Mouse (Mus musculus): ENCODE data around the gene Ddx47.
A peak's percentile ranks its signal among the peaks of the same experiment; 100 is the strongest.

- TF ChIP-seq POLR2A (IDR thresholded peaks at IDR 0.05; ENCODE audit: control insufficient read depth in 1 of 2, insufficient read depth in 1 of 2, low read depth in 1 of 2, low read length in 2 of 2, poor library complexity in 1 of 2) (no peak), GATA1 (IDR thresholded peaks at IDR 0.05; ENCODE audit: low read depth, low read length) (peak; percentile 20; the same call in 1 of the 2 replicates), TBP (IDR thresholded peaks at IDR 0.05; ENCODE audit: low read depth, low read length) (no peak), RCOR1 (IDR thresholded peaks at IDR 0.05; ENCODE audit: low read depth, low read length) (no peak), ZNF384 (IDR thresholded peaks at IDR 0.05; ENCODE audit: low read depth, low read length) (no peak), E2F4 (IDR thresholded peaks at IDR 0.05; ENCODE audit: borderline replicate concordance, low read depth, low read length) (no peak), CTCF (IDR thresholded peaks at IDR 0.05 in 2 of 3, conservative IDR thresholded peaks at IDR 0.05 in 1 of 3; ENCODE audit: control insufficient read depth in 1 of 3, insufficient read depth in 1 of 3, low read depth in 2 of 3, low read length in 3 of 3, poor library complexity in 1 of 3, severe bottlenecking in 1 of 3) (no peak)
These were observed 20.7 kb upstream of the Ddx47 start for GRCm38 (mm10) chr6:134990674-134991073.
